Mouse (Mus musculus): ENCODE measurements around the gene Susd1.

GRCm38 (mm10) chr4:59457091-59457490 is 18.7 kb upstream of the Susd1 start:
- no peak for TF ChIP-seq CTCF (conservative IDR thresholded peaks at IDR 0.05; ENCODE audit: insufficient read depth, insufficient read length, low read depth, low read length)
- no peak for TF ChIP-seq POLR2A (IDR thresholded peaks at IDR 0.05; ENCODE audit: low read depth, low read length)
